Mouse (Mus musculus): ENCODE measurements around the gene Zc3h4.
"Not testable (repeated sequence)": the region's sequence is repeated elsewhere in the genome, so short reads cannot be mapped to it uniquely, and the experiment has no call there.

Gene Zc3h4

DNA sequence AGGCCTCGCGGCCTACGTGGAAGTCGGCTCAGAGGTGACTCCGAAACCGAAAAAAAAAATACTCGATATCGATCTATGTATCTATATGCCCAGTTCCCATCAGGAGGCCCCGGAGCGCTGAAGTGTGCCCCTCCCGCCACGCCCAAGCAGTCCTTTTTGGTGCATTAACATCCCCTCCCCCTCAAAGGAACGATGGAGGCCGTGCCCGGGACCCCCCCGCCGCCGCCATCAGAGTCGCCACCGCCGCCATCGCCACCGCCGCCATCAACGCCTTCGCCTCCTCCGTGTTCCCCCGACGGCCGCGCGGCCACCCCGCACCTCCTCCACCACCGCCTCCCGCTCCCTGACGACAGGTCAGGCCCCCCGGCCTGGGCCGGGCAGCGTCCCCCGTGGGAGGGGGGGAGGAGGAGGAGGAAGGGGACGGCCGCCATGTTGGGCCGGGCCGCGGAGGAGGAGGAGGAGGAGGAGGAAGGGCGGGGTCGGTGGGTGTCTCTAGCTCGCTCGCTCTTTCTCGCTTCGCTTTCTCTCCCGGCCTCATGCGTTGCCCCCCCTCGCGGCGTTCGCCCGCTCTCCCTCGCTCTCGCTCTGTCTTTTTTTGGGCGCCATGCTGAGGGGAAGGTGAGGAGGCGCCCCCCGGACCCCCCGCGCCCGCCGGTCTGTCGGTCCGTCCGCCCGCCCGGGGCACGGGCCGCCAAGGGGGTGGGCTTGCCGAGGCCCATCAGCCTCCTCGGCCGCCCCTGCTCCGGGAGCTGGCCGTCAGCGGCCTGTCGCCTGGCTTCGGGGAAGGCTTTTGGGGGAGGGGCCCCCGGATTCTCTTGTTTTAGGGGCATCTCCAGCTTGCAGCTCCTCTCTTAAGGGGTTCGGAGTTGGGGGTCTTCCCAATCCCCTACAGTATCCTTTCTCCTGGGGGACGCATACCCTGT is at the start of gene Zc3h4:
Gene Zc3h4 (plus strand): TSS at position 222 of the 923 bp plus-strand sequence.
- peak; percentile 90 for DNase-seq

DNA sequence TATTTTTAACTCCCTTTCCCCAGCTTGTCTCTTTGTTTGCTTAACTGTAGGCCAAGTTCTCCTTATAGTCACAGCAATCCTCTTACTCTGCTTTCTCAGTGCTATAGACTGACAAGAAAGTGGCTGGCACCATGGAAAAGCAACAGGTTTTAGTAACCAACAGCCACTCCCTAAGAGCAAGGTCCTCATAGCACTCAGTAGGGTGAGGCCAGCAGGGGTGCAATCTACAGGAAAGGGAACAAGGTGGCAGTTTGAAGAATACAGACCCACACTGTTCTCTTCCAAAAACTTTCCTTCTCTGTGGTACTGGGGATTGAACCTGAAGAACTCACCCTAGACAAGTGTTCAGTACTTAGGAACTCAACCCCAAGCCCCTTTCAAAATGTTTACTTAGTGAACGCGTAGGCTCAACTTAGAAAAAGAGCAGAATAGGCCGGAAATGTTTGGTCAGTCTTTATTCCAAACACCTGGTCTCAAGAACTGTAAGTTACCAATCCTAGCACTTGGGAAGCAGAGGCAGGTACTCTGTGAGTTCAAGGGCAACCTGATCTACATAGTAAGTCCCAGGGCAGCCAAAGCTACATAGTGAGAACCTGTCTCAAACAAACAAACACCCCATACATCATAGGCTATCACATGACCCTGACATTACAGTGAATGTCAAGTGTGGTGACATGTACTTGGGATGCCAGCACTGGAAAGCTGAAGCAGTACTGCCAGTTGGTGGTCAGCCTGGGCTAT is 44.7 kb upstream of the Zc3h4 start:
- DNase-seq: no peak

DNA sequence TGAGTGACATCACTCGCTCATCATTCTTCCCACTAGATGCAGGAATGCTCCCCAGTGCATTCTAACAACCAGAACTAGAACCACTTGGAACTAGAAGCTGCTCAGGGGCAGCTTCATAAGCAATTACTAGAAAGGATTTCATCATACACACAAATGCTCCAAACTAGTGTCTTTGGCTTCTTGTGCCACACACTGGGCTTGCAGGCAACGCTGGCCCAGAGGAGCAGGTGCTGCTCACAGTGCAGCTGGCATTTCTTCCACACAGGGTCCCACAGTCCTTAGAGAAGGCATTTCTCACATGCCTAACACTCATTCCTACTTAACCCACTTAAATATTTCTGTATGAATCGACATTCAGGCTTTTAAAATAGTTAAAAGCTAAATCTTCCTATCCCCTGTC is 43.1 kb upstream of the Zc3h4 start:
- DNase-seq: no peak

DNA sequence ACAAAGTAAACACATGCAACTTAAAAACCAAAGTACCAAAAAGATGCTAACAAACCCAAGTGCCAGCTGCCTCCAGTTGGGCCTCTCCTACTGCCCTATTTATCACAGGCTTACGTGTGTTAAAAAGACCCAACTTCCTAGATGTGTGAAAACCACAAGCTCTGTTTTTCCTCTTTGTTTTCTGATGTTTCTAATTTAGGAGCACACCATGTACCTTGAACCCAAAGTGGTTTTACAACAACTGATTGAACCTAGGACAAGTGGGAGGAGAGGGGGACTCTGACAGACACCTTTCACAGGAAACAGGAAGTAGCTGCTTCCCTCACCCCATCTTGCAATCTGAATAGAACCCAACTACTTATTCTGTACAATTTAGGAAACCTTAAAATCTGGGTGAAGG is 36.4 kb upstream of the Zc3h4 start:
- DNase-seq: no peak

DNA sequence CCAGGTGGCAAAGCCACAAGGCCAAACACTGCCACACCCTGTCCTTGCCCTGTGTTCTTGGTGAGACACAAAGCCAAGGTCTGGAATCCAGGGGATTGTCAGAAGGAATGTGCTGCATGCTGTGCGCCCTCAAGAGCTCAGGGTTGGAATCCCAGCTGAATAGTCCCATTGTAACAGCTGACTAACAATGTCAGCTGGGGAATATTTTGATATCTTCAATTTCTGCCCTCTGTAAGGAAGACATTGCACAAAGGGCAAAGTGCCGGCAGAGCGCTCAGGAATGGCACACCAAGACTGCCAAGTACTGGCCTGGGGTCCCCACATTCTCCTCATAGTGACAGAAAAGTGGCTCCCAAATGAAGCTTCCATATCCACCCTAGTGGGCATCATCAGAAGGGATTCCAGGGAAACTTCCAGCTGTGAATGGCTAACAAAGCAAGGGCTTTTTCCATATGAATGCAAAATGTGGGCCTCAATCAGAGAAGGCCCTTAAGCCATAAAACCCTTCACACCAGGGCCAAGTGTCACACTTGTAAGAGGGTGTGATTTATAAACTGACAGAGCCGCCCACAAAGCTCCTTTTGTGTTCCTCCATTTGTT is 35.7 kb upstream of the Zc3h4 start:
- DNase-seq: no peak

DNA sequence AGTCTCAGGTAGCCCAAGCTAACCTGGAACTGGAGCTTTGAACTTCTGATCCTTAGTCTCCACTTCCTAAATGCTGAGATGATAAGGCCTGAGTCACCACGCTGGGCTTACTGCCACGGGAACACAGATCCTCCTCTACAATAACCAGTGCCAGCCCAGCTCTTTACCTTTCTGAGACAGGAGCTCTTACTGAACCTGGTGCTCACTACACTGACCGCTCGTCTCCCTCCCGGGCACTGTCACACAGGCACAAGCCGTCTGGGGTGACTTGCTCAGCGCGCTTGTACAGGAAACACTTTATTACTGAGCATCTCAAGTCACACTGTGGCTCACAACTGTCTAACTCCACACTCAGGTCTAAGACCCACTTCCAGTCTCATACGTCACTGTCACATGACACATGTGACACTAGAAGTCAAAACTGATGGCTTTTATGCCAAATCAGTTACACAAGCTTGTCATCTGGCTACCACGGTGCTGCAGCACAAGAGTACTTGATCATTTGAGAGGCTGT is 34.5 kb upstream of the Zc3h4 start:
- DNase-seq: no peak

DNA sequence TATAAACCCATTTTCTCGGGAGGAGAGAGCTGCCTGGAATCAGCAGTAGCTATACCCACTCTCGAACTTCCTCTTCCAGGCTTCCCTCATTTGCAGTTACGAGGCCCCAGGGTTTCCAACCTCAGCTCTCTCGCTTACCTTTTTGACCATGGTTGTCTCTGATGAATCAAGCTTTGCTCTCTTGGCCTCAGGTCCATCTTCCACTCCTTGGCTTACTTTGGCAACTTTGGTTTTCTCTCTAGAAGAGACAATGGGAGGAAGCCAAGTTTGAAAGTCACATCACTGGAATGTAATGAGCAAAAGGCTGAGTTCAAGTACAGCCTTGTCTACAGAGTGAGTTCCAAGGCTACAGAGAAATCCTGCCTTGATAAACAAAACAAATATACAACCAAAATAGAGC is 34.0 kb upstream of the Zc3h4 start:
- DNase-seq: no peak

DNA sequence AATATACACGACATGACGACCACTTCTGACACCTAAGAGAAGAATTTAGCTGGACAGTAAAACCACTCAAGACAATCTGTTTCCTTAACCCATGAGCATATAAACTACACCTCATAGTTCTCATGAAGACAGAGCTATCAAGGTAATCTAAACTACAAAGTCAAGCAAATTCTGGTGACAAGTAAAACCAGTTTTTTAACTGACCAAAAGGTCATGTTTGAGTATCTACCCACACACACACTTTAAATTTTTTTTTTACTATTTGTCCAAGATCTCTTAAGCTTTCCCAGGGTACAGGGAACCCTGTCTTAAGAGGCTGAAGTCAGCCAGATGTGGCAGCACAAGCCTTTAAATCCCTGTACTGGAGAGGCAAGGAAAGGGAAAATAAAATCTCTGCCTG is 31.9 kb upstream of the Zc3h4 start:
- DNase-seq: no peak

DNA sequence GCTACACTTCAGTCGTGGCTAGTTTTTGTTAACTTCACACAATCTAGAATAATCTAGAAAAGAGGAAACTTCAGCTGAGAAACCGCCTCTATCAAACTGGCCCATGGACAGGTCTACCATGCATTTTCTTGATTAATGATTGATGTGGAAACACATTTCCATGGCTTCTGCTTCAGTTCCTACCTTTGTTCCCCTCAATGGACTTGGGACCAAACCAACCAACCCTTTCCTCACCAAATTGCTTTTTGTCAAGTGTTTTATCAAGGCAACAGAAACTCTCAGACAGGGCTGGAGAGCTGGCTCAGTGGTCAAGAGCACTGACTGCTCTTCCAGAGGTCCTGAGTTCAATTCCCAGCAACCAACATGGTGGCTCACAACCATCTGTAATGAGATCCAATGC is 30.1 kb upstream of the Zc3h4 start:
- DNase-seq: no peak

DNA sequence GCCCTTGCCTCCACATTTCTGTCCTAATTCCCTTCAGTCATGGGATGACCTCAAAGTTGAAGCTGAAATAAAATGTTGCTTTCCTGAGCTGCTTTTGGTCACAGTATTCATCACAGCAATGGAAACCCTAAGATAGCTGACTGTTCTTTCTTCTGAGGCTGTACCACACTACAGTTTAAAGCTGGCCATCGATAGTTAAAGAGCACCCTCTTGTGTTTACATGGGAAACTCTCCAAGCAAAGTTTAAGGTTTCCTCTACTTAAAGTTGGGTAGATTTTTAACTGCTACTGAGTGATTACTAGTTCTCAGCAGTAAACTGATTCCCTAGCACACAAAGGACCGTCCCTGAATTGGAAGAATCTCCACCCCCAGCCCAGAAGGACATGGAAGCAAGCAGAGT is 27.0 kb upstream of the Zc3h4 start:
- no peak for DNase-seq

DNA sequence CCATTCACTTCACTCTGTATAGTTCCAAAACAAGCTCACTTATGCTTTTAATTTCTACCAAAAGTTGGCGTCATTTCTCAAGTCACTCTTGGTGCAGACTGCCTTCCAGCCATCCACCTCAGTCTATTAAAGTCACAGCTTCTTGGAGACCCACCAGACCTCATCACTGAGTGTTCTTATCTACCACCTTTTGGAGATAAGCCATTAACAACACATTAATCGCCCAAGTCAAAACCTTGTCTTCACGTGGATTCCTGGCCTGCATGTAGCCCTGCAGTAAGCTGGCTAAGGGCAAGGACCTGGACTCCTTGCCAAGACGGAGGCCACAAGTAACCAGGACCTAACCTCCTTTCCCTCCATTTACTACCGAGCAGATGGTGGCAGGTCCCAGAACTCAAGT is 25.7 kb upstream of the Zc3h4 start:
- DNase-seq: no peak

DNA sequence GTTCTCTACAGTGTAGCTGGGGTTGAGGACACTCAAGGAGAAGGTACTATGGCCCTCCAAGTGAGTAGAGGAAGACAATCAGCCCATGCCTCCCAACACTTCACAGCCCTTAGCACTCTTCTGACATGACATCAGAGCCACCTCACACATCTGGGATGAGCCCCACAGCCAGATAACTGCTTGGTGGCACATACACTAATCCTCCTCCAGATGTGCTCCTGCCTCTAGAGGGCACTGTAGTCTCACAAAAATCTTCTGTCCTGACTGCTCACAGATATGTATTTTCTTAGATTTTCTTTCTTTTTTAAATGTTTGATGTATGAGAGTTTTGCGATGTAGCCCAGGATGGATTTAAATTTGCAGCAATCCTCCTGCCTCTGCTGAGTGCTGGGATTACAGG is 24.2 kb upstream of the Zc3h4 start:
- no peak for DNase-seq

DNA sequence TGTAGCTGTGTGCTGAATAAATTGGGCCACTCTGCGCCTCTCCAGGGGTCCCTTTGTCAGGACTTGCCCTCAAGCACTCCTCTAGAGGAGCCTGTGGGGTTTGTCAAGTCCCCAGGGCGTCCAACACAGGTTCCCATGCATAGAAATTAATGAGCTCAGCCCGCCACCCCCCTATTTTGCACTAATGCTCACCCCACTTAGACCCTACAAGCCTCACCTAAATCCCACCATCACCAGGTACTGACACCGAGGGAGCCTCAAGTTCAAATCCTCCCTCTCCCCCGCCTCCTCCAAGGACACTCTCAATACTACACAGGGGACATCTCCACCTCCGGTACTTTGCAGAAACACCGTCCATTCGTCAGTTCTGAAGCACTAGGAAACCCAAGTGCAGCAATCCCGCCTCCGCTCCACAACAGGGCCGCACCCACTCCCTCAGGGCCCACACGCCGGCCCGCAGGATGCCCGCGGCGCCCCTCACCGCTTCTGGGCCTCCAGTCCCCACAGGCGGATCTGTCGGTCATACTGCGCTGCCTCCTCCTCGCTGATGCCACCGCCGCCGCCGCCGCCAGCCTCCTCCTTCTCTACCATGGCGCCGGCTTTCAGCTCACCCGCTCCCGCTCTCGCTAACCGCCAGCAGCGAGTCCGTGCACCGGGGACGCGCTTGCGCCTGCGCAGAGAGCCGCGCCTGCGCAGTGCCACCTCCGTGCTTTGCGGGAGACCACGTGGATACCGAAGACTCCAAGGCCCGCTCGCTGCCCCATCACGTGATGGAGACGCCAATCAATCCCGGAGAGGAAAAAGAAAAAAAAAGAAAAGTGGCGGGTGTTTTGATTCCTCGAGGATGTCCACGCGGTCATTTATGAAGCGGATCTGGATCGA is 13.3 kb upstream of the Zc3h4 start, which contains the start of gene Sae1:
Gene Sae1 (minus strand): TSS at position 647 of the 882 bp plus-strand sequence.
- DNase-seq: peak; percentile 97

DNA sequence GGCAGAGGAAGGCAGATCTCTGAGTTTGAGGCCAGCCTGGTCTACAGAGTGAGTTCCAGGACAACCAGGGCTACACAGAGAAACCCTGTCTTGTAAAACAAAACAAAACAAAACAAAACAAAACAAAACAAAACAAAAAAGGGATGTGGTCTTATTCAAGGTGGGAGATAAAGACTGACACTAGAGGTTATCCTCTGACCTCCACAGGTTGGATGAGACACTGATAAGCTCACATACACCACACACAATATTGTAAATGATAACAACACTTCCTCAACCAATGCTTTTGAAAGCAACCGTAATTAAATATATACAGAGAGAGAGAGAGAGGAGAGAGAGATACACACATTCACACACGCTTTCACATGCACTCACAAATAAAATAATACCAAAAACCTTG is 10.8 kb upstream of the Zc3h4 start:
- not testable (repeated sequence) for DNase-seq

DNA sequence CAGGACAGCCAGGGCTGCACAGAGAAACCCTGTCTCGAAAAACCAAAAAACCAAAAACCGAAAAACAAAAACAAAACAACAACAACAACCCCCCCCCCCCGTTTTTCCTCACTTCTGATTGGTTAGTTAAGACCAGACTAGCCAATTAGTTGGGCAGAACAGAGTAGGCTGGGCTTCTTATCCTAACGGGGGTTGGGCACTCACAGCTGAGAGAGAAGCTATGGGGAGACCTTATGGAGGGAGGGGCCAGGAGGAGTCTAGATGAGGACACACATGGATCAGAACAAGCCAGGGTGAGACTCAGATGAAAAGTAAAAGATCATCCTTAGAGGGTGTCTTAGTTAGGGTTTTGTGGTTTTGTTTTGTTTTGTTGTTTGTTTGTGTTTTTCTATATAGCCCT is 7.8 kb upstream of the Zc3h4 start:
- DNase-seq: no peak

DNA sequence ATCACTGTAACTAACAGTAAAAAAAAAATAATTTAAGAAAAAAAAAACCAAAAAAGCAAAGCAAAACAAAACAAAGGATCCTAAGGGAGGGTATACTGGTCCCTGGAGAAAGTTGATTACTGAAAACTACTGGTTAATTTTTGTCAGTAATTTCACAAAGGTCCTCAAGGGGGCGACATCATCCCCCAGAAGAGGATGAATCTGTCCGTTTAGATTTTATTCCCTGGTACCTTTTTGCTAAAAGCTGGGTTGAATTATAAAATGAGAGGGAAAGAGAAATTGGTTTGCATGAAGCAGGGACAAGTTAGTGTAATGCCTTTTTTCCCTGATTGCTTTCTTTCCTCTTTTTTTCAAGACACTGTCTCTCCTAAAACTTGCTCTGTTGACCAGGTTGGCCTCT is 4.8 kb upstream of the Zc3h4 start:
- no peak for DNase-seq

DNA sequence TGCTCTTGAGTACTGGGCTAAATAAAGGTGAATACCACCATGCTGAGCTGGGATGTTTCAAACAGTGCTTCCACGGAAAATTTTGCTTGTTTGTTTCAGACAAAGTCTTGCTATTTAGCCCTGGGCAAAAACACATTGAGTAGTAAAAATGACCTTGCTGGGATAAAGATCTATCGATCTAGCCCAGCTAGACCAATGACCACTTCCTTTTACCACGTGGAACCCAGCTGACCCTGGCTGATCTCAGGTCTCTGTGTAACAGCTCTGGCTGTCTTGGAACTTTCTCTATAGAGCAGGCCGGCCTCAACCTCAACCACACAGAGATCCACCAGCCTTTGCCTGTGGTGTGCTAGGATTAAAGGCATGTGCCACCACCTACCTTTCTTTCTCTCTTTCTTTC is 3.2 kb upstream of the Zc3h4 start:
- DNase-seq: no peak

DNA sequence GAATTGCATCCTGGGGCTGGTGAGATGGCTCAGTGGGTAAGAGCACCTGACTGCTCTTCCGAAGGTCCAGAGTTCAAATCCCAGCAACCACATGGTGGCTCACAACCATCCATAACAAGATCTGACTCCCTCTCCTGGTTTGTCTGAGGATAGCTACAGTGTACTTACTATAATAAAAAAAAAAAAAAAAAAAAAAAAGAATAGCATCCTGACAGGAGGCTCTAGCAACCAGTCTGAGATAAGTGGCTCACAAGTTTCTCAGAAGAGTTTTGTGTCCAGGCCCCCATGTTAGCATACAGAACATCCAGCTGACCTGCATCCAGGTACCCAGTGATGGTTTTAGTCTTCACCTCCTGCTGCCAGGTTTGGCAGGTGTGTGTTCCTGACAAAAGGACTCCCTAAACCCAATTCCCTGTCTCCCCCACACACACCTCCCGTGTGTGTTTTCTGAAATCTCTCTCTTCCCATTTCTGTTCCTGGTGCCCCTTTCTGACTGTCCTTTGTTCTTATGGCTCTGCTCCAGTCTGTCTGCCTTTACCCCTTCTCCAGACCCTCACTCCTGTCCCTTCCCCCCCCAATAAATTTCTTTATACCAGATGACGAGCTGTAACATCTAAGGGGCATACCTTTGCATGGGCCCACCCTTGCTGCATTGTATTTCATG is 2.2 kb upstream of the Zc3h4 start:
- DNase-seq: peak; percentile 25

DNA sequence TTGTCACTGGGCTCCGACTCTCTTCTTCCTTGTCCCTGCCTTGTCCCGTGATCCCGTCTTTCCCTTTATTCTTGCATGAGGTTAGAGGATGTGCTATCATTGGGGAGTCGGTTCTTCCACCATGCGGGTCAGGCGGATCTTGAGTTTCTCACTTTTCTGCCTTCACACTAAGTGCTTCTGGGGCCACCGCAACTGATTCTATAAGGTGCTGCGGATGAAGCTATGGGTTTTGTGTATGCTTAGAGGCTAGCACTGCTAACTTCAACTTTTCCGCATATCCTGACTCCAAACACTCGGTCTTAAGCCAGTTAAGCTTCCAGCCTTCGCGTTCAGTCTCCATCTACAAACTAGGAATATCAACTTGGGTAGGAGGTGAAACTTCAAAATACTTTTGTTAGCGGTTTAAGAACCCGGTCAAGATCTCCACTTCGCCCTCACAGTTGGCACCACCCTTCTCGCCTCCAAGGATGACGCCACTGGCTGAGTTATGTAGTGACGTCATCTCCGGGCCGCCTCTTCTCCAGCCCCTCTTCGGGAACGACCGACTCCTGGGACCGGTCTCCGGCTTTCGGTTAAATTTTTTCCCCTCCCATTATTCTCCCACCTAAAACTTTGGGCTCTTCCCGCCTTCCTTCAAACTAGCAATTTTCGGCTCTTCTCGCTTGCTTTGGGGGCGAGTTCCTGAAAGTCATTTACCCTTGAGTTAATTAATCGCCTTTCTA is 1.5 kb upstream of the Zc3h4 start:
- peak; percentile 94 for DNase-seq

DNA sequence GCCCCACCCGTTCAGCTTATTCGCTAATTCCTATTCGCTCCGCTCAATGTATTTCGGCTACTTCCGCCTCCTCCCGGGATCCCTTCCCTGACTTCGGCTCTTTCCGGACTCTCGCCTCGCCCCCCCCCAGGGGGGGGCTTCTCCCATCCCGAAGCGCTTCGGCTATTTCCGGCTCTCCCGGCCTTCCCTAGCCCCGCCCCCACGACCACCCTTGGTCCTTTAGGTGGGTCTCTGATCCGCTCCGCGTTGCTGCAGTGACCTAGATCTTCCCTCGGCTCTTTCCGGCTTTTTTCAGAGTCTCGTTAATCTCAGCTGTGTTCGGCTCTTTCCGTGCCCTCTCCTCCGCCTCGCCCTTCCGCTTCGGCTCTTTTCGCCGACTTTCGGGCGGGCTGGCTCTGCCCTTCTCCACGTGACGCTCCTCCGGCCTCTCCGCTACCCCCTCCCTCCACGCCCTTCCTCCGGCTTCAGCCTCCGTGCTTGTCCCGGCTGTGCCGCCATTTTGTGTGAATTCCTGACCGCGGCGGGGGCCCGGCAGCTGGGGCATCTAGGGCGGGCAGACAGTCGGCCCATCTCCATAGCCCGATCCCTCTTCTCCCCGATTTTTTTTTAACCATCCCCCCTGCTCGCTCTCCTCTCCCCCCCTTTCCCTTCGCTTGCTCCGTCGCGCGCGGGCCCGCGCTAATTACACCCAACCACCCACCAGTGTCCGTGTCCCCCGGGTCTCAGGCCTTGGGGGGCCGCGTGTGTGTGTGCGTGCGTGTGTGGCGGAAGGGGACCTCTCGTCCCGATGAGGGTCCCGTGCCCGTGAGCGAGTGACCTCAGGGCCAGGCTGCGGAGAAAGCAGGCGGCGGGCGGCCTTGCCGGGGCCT is 656 bp upstream of the Zc3h4 start:
- peak; percentile 99 for DNase-seq

All from layer of hippocampus, adult 9-11 months (tissue).